Mouse (Mus musculus): ENCODE data around the gene Fam229a. TPM values are rescaled to one million over a fixed set of nuclear protein-coding genes. Genes with fewer than 3 reads are reported as not detected.

The Fam229a gene
- polyA plus RNA-seq, 1 experiment, result 0.10 TPM

DNA sequence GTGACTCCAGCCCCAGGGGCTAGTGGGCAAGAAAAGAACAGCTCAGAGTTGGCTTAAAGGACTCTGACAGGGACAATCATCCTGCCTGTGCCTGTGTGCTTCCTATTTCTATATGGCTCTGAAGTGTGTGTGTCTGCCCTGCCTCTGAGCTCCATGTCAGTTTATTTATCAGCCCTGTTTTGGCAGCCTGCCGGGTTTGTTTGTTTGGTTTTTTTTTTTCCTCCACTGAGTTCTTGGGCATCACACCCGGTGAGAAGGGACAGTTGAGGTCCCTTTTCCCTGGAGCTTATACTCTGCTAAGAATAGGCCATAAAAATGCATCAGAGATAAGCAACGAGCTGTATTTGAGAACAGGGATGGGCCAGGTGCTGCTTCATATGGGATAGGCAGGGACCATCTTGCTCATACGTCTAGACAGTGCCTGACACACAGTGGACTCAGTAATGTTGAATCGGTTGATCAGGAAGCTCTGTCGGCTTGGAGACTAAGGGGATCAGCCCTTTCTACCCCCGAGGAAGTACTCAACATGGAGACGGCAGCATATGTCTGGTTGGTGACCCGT lies 11.4 kb downstream of the Fam229a start:
- no peaks in the 10 kb centered on the region for H3K79me2 ChIP-seq (ENCODE audit: control insufficient read depth, insufficient read depth)
- H3ac ChIP-seq (ENCODE audit: control insufficient read depth, insufficient read length), result no peak overlapping the region
- H3K36me3 ChIP-seq (ENCODE audit: control insufficient read depth, insufficient read depth), result no peaks in the 10 kb centered on the region
- no peak overlapping the region for H3K4me2 ChIP-seq (ENCODE audit: low read depth)
- H3K27me3 ChIP-seq (ENCODE audit: control insufficient read depth, insufficient read depth, insufficient read length), result no peaks in the 10 kb centered on the region
- H3K4me3 ChIP-seq, result no peak overlapping the region
- TF ChIP-seq SRF (IDR thresholded peaks at IDR 0.05; ENCODE audit: control insufficient read depth, insufficient read length, low read depth) (no peak), TCF12 (IDR thresholded peaks at IDR 0.05; ENCODE audit: insufficient read depth, poor library complexity, severe bottlenecking) (no peak), CEBPB (IDR thresholded peaks at IDR 0.05; ENCODE audit: insufficient read depth, poor library complexity, severe bottlenecking) (no peak), POLR2AphosphoS2 (IDR thresholded peaks at IDR 0.05; ENCODE audit: insufficient read length, low read depth) (no peak), POLR2A (IDR thresholded peaks at IDR 0.05; ENCODE audit: insufficient read length, low read depth) (no peak), REST (IDR thresholded peaks at IDR 0.05; ENCODE audit: insufficient read depth, insufficient read length) (no peak), USF1 (IDR thresholded peaks at IDR 0.05; ENCODE audit: low read depth) (no peak), E2F4 (IDR thresholded peaks at IDR 0.05; ENCODE audit: insufficient read depth) (no peak), MYOD1 (IDR thresholded peaks at IDR 0.05; ENCODE audit: control insufficient read depth in 1 of 3, insufficient read length in 2 of 3, low read depth in 2 of 3) (no peak), MAX (IDR thresholded peaks at IDR 0.05; ENCODE audit: low read depth) (no peak), MYOG (IDR thresholded peaks at IDR 0.05; ENCODE audit: control insufficient read depth in 1 of 3, insufficient read depth in 1 of 3, insufficient read length in 2 of 3, low read depth in 2 of 3) (no peak), TCF3 (IDR thresholded peaks at IDR 0.05; ENCODE audit: insufficient read length, low read depth) (no peak)

DNA sequence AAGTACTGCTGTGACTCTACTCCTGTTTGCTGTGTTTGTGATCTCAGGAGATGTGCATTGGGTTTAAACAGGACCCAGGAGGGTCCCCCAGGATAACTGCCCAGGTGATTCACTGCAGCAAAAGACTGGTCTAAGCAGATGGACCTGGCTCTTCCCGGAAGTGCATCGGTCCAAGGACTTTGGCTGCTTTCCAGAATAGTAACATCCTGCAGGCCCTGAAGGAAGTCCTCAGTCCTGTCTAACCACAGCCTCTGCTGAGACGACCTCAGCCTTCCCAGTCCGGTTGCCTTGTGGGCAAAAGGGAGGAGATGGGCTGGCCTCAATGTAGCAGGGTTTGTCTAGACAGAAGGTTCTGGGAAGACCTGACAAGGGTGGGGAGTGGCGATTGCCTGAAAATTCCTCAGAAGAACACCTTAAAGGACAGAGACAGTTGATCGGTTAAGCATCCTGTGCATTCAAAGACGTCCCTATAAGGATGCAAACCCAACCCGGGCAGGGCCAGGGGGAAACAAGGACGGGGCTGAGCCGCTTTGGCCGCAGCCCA lies 12.0 kb downstream of the Fam229a start:
- Histone ChIP-seq H3K27me3 (ENCODE audit: control insufficient read depth, insufficient read depth, insufficient read length) (no peaks in the 10 kb centered on the region), H3K36me3 (ENCODE audit: control insufficient read depth, insufficient read depth) (no peaks in the 10 kb centered on the region), H3ac (ENCODE audit: control insufficient read depth, insufficient read length) (no peak overlapping the region), H3K4me2 (ENCODE audit: low read depth) (no peak overlapping the region), H3K4me3 (no peak overlapping the region), H3K79me2 (ENCODE audit: control insufficient read depth, insufficient read depth) (no peaks in the 10 kb centered on the region)
- no peak for TF ChIP-seq MYOD1 (IDR thresholded peaks at IDR 0.05; ENCODE audit: control insufficient read depth in 1 of 3, insufficient read length in 2 of 3, low read depth in 2 of 3)
- TF ChIP-seq USF1 (IDR thresholded peaks at IDR 0.05; ENCODE audit: low read depth), result no peak
- TF ChIP-seq E2F4 (IDR thresholded peaks at IDR 0.05; ENCODE audit: insufficient read depth), result no peak
- TF ChIP-seq MYOG (IDR thresholded peaks at IDR 0.05; ENCODE audit: control insufficient read depth in 1 of 3, insufficient read depth in 1 of 3, insufficient read length in 2 of 3, low read depth in 2 of 3), result no peak
- TF ChIP-seq TCF3 (IDR thresholded peaks at IDR 0.05; ENCODE audit: insufficient read length, low read depth), result no peak
- TF ChIP-seq POLR2AphosphoS2 (IDR thresholded peaks at IDR 0.05; ENCODE audit: insufficient read length, low read depth), result no peak
- TF ChIP-seq SRF (IDR thresholded peaks at IDR 0.05; ENCODE audit: control insufficient read depth, insufficient read length, low read depth), result no peak
- no peak for TF ChIP-seq POLR2A (IDR thresholded peaks at IDR 0.05; ENCODE audit: insufficient read length, low read depth)
- no peak for TF ChIP-seq TCF12 (IDR thresholded peaks at IDR 0.05; ENCODE audit: insufficient read depth, poor library complexity, severe bottlenecking)
- no peak for TF ChIP-seq CEBPB (IDR thresholded peaks at IDR 0.05; ENCODE audit: insufficient read depth, poor library complexity, severe bottlenecking)
- TF ChIP-seq REST (IDR thresholded peaks at IDR 0.05; ENCODE audit: insufficient read depth, insufficient read length), result no peak

DNA sequence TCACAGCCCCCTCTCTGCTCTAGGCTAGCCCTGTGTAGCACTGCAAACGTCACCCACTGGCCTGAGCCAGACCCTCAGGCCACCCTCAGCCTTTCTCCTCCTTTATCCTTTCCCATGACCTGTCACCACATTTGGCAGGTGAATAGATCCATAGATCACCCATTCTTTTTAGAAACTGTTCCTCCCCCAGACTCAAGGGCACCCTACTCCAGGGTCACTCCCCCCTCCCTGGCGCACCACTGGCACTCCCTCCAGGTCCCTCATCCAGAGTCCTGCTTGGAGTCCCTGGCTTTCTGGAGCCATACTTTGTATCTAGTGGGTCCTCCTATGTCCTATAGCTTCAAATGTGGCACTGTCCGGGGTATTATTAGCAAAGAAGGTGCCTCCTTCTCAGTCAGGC lies 14.5 kb downstream of the Fam229a start:
- no peak overlapping the region for H3ac ChIP-seq (ENCODE audit: control insufficient read depth, insufficient read length)
- H3K27me3 ChIP-seq (ENCODE audit: control insufficient read depth, insufficient read depth, insufficient read length), result no peaks in the 10 kb centered on the region
- no peaks in the 10 kb centered on the region for H3K79me2 ChIP-seq (ENCODE audit: control insufficient read depth, insufficient read depth)
- TF ChIP-seq E2F4 (IDR thresholded peaks at IDR 0.05; ENCODE audit: insufficient read depth), result no peak
- TF ChIP-seq SRF (IDR thresholded peaks at IDR 0.05; ENCODE audit: control insufficient read depth, insufficient read length, low read depth), result no peak
- no peak for TF ChIP-seq TCF3 (IDR thresholded peaks at IDR 0.05; ENCODE audit: insufficient read length, low read depth)
- no peak for TF ChIP-seq MAX (IDR thresholded peaks at IDR 0.05; ENCODE audit: low read depth)
- no peak for TF ChIP-seq MYOD1 (IDR thresholded peaks at IDR 0.05; ENCODE audit: control insufficient read depth in 1 of 3, insufficient read length in 2 of 3, low read depth in 2 of 3)
- no peak for TF ChIP-seq POLR2AphosphoS2 (IDR thresholded peaks at IDR 0.05; ENCODE audit: insufficient read length, low read depth)
- H3K36me3 ChIP-seq (ENCODE audit: control insufficient read depth, insufficient read depth), result no peaks in the 10 kb centered on the region
- H3K4me2 ChIP-seq (ENCODE audit: low read depth), result no peak overlapping the region
- no peak overlapping the region for H3K4me3 ChIP-seq

DNA sequence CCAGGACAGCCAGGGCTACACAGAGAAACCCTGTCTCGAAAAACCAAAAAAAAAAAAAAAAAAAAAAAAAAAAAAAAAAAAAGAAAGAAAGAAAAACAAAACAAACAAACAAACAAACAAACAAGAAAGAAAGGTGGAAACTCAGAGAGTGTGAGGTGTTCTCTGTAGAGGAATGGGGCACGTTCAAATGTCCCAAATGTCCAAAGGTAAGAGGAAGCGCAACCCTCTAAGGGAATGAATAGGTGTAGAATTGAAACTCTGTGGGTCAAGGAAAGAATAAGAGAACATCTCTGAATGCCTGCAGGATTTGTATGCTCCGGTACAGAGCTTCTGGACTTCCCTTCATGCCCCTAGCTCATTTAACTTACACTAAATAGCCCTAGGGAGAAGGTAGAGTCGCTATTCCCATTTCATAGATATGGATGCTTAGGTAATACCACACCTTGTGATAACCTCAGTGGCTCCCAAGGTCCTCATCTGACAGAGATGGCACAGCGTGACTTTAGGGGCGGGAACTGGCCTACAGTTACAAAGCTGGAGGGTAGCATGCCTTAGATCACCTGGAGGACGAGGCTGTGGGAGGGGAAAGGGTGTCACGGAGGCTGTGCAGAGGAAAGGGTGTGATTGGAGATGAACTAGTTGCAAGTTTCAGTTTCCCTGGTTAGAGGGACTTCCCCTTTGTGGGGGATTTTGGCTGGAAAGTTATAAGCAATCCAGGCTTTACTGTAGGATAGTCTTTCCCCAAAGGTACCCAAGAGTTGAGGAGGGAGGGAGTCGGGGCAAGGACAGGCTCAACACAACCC lies 16.6 kb downstream of the Fam229a start:
- H3K79me2 ChIP-seq (ENCODE audit: control insufficient read depth, insufficient read depth), result no peaks in the 10 kb centered on the region
- no peaks in the 10 kb centered on the region for H3K36me3 ChIP-seq (ENCODE audit: control insufficient read depth, insufficient read depth)
- no peak overlapping the region for H3ac ChIP-seq (ENCODE audit: control insufficient read depth, insufficient read length)
- H3K27me3 ChIP-seq (ENCODE audit: control insufficient read depth, insufficient read depth, insufficient read length), result no peaks in the 10 kb centered on the region
- H3K4me3 ChIP-seq, result no peak overlapping the region
- H3K4me2 ChIP-seq (ENCODE audit: low read depth), result no peak overlapping the region
- no peak for TF ChIP-seq TCF12 (IDR thresholded peaks at IDR 0.05; ENCODE audit: insufficient read depth, poor library complexity, severe bottlenecking)
- no peak for TF ChIP-seq USF1 (IDR thresholded peaks at IDR 0.05; ENCODE audit: low read depth)
- no peak for TF ChIP-seq CEBPB (IDR thresholded peaks at IDR 0.05; ENCODE audit: insufficient read depth, poor library complexity, severe bottlenecking)
- TF ChIP-seq E2F4 (IDR thresholded peaks at IDR 0.05; ENCODE audit: insufficient read depth), result no peak
- TF ChIP-seq MYOG (IDR thresholded peaks at IDR 0.05; ENCODE audit: control insufficient read depth in 1 of 3, insufficient read depth in 1 of 3, insufficient read length in 2 of 3, low read depth in 2 of 3), result no peak
- no peak for TF ChIP-seq SRF (IDR thresholded peaks at IDR 0.05; ENCODE audit: control insufficient read depth, insufficient read length, low read depth)
- no peak for TF ChIP-seq POLR2AphosphoS2 (IDR thresholded peaks at IDR 0.05; ENCODE audit: insufficient read length, low read depth)
- no peak for TF ChIP-seq TCF3 (IDR thresholded peaks at IDR 0.05; ENCODE audit: insufficient read length, low read depth)
